In genomic region chr15:84968534-84968933, GRCm38 (mm10) we compare ENCODE assay signal across 32 mouse cellular contexts. TPM values are rescaled to one million over a fixed set of nuclear protein-coding genes. Genes with fewer than 3 reads are reported as not detected.
DNase-seq lines count a peak whose midpoint lies in the region; ATAC-seq and TF ChIP-seq lines count a peak whose summit lies in the region.
"Had no signal": no experiment of that assay in that cellular context is flagged by ENCODE, and none has a peak within 500 bp of the region (broad histone marks: within the 10 kb centered on the region; RNA-seq: fewer than 3 reads in every experiment).

No protein-coding gene starts in this region.

- WGBS in stomach, postnatal 0 days: 92% methylated on average over 4 of the region's 4 CpGs

- H3K27me3 ChIP-seq in stomach, postnatal 0 days (ENCODE audit: control insufficient read depth, insufficient read depth, low read length): no peaks in the 10 kb centered on the region
- H3K27me3 ChIP-seq: CH12.LX; embryonic facial prominence, embryonic 13.5 days; forebrain, embryonic 12.5 days; forebrain, embryonic 15.5 days; heart, embryonic 12.5 days; heart, embryonic 15.5 days; Patski had no signal

- no peaks in the 10 kb centered on the region for H3K9me3 ChIP-seq in stomach, postnatal 0 days (ENCODE audit: control insufficient read depth, low read length)
- H3K9me3 ChIP-seq: embryonic facial prominence, embryonic 10.5 days; embryonic facial prominence, embryonic 13.5 days; forebrain, embryonic 12.5 days; forebrain, embryonic 15.5 days; heart, embryonic 12.5 days; heart, embryonic 15.5 days had no signal

- no peak overlapping the region for H3K9ac ChIP-seq in stomach, postnatal 0 days (ENCODE audit: low read length)
- H3K9ac ChIP-seq: embryonic facial prominence, embryonic 13.5 days; forebrain, embryonic 12.5 days; forebrain, embryonic 15.5 days; heart, embryonic 12.5 days; heart, embryonic 15.5 days; hindbrain, embryonic 14.5 days had no signal

- H3K4me3 ChIP-seq in gastrocnemius, adult 2 months: no peak overlapping the region
- H3K4me3 ChIP-seq in stomach, postnatal 0 days (ENCODE audit: low read depth, low read length): no peak overlapping the region
- H3K4me3 ChIP-seq: embryonic facial prominence, embryonic 10.5 days; embryonic facial prominence, embryonic 13.5 days; erythroblast, embryonic 14.5 days; forebrain, embryonic 12.5 days; forebrain, embryonic 15.5 days; heart, embryonic 12.5 days; heart, embryonic 15.5 days had no signal

- no peak overlapping the region for H3K4me2 ChIP-seq in stomach, postnatal 0 days (replicated peaks; ENCODE audit: low read depth)
- H3K4me2 ChIP-seq: embryonic facial prominence, embryonic 13.5 days; forebrain, embryonic 12.5 days; forebrain, embryonic 15.5 days; heart, embryonic 12.5 days; heart, embryonic 15.5 days; hindbrain, embryonic 14.5 days had no signal

- no peaks in the 10 kb centered on the region for H3K36me3 ChIP-seq in stomach, postnatal 0 days (ENCODE audit: control insufficient read depth, insufficient read depth, low read length)
- H3K36me3 ChIP-seq: embryonic facial prominence, embryonic 13.5 days; forebrain, embryonic 15.5 days; heart, embryonic 15.5 days had no signal

- peak; percentile 66 for ATAC-seq in granulocyte monocyte progenitor cell, adult 5-6 weeks (replicated peaks; ENCODE audit: poor library complexity, severe bottlenecking)
- peak; percentile 54 for ATAC-seq in megakaryocyte progenitor cell, adult 5-6 weeks (replicated peaks; ENCODE audit: poor library complexity)
- no peak for ATAC-seq in stomach, postnatal 0 days (ENCODE audit: low FRiP score, low TSS enrichment)
- ATAC-seq: forebrain, embryonic 15.5 days; hindbrain, postnatal 0 days; Patski had no signal

- intact Hi-C loops in gastrocnemius, adult 2 months (cut with DNase I): no loop called here

- H3K4me1 ChIP-seq in stomach, postnatal 0 days (replicated peaks; ENCODE audit: control insufficient read depth, insufficient read depth): no peaks in the 10 kb centered on the region
- H3K4me1 ChIP-seq: embryonic facial prominence, embryonic 13.5 days; heart, embryonic 12.5 days; heart, embryonic 15.5 days had no signal

- H3K27ac ChIP-seq in gastrocnemius, adult 2 months: peak overlapping the region; percentile 57; the same call in 1 of the 2 replicates
- no peak overlapping the region for H3K27ac ChIP-seq in stomach, postnatal 0 days (replicated peaks)
- H3K27ac ChIP-seq: embryonic facial prominence, embryonic 10.5 days; embryonic facial prominence, embryonic 13.5 days; forebrain, embryonic 12.5 days; forebrain, embryonic 15.5 days; heart, embryonic 15.5 days; hindbrain, embryonic 14.5 days; hindbrain, postnatal 0 days had no signal

- no peak for TF ChIP-seq CTCF in gastrocnemius, adult 2 months (IDR thresholded peaks at IDR 0.05)
- no peak for TF ChIP-seq CTCF in stomach, postnatal 0 days (IDR thresholded peaks at IDR 0.05; ENCODE audit: low read depth)

- no peak for TF ChIP-seq EP300 in stomach, postnatal 0 days (optimal IDR thresholded peaks at IDR 0.05)

- DNase-seq in gastrocnemius, adult 2 months: no peak
- no peak for DNase-seq in gastrocnemius, postnatal 10 days
- DNase-seq in stomach, postnatal 0 days (ENCODE audit: low spot score): no peak
- DNase-seq in cerebellum, postnatal 14 days: no peak
- DNase-seq in lung, adult 18-20 months: no peak
- DNase-seq: adrenal gland, postnatal 10 days; adrenal gland, postnatal 36 days; cerebellum, adult 18-20 months; cerebellum, adult 9-10 months; cerebellum, postnatal 25 days; embryo, embryonic 11 days; gastrocnemius, postnatal 14 days; heart, adult 18-20 months; heart, postnatal 10 days; heart, postnatal 36 days had no signal

RNA-seq across cellular contexts. Expression of gene 5031439G07Rik, which starts 19.8 kb away (rescaled TPM):
- 100 to 1,000 TPM in 1 of 2 experiments, 10 to 100 TPM in 1; 67.5 to 103 TPM for total RNA-seq in gastrocnemius, adult 2 months (2021)
- total RNA-seq in gastrocnemius, postnatal 10 days (2021): 10 to 100 TPM; 23.5 to 27.3 TPM
- 14.1 and 20.8 TPM in 2 replicates for total RNA-seq in granulocyte monocyte progenitor cell, adult 5-6 weeks (2014; fragmentation: Nextera tagmentation)
- 12.2 and 14.2 TPM in 2 replicates for total RNA-seq in granulocyte monocyte progenitor cell, adult 5-6 weeks (2017)
- total RNA-seq in megakaryocyte progenitor cell, adult 5-6 weeks (2015): 8.0 and 10.0 TPM in 2 replicates
- total RNA-seq in megakaryocyte progenitor cell, adult 5-6 weeks (2017): 11.7 and 17.7 TPM in 2 replicates
- 6.6 and 14.7 TPM in 2 replicates for polyA plus RNA-seq in stomach, postnatal 0 days (2015; fragmentation: Nextera tagmentation; extraction: Ambion mirVana)

RNA-seq across cellular contexts. Expression of gene Nup50, which starts 45.3 kb away (rescaled TPM):
- total RNA-seq in gastrocnemius, adult 2 months (2021): 10 to 100 TPM; 12.9 to 13.4 TPM
- total RNA-seq in gastrocnemius, postnatal 10 days (2021): 10 to 100 TPM; 14.5 to 17.9 TPM
- 45.8 and 48.1 TPM in 2 replicates for total RNA-seq in granulocyte monocyte progenitor cell, adult 5-6 weeks (2014; fragmentation: Nextera tagmentation)
- total RNA-seq in granulocyte monocyte progenitor cell, adult 5-6 weeks (2017): 77.6 and 80.8 TPM in 2 replicates
- 43.6 and 44.8 TPM in 2 replicates for total RNA-seq in megakaryocyte progenitor cell, adult 5-6 weeks (2015)
- 87.7 and 99.3 TPM in 2 replicates for total RNA-seq in megakaryocyte progenitor cell, adult 5-6 weeks (2017)
- 17.6 and 17.7 TPM in 2 replicates for polyA plus RNA-seq in stomach, postnatal 0 days (2015; fragmentation: Nextera tagmentation; extraction: Ambion mirVana)

RNA-seq across cellular contexts. Expression of gene Upk3a, which starts 48.4 kb away (rescaled TPM):
- not detected for total RNA-seq in gastrocnemius, adult 2 months (2021)
- not detected for total RNA-seq in gastrocnemius, postnatal 10 days (2021)
- total RNA-seq in granulocyte monocyte progenitor cell, adult 5-6 weeks (2014; fragmentation: Nextera tagmentation): not detected in 2 replicates
- not detected in 2 replicates for total RNA-seq in granulocyte monocyte progenitor cell, adult 5-6 weeks (2017)
- not detected in 2 replicates for total RNA-seq in megakaryocyte progenitor cell, adult 5-6 weeks (2015)
- not detected in 2 replicates for total RNA-seq in megakaryocyte progenitor cell, adult 5-6 weeks (2017)
- 5.7 and 7.0 TPM in 2 replicates for polyA plus RNA-seq in stomach, postnatal 0 days (2015; fragmentation: Nextera tagmentation; extraction: Ambion mirVana)
- total RNA-seq: adrenal gland, adult 18-20 months; adrenal gland, postnatal 10 days; adrenal gland, postnatal 36 days; CH12.LX; G1E; gastrocnemius, postnatal 14 days; gastrocnemius, postnatal 4 days; heart, adult 18-20 months; heart, postnatal 10 days; heart, postnatal 36 days had no signal
- polyA plus RNA-seq: embryonic facial prominence, embryonic 10.5 days; erythroblast, embryonic 14.5 days; forebrain, embryonic 12.5 days; G1E; heart, embryonic 12.5 days; hindbrain, embryonic 11.5 days; Patski had no signal

RNA-seq across cellular contexts. Expression of gene Gm29666, which starts 48.7 kb away (rescaled TPM):
- total RNA-seq in gastrocnemius, adult 2 months (2021): under 1 TPM; 0.20 to 0.28 TPM
- total RNA-seq in gastrocnemius, postnatal 10 days (2021): under 1 TPM; 0.14 to 0.32 TPM
- total RNA-seq in granulocyte monocyte progenitor cell, adult 5-6 weeks (2014; fragmentation: Nextera tagmentation): 0.54 and 1.0 TPM in 2 replicates
- total RNA-seq in granulocyte monocyte progenitor cell, adult 5-6 weeks (2017): 0.15 and 0.17 TPM in 2 replicates
- 0.25 and 0.46 TPM in 2 replicates for total RNA-seq in megakaryocyte progenitor cell, adult 5-6 weeks (2015)
- total RNA-seq in megakaryocyte progenitor cell, adult 5-6 weeks (2017): 0.20 and 0.25 TPM in 2 replicates
- 0.13 and 0.15 TPM in 2 replicates for polyA plus RNA-seq in stomach, postnatal 0 days (2015; fragmentation: Nextera tagmentation; extraction: Ambion mirVana)
